Comparison of ENCODE assay signal across 14 mouse cellular contexts in the genomic region with DNA sequence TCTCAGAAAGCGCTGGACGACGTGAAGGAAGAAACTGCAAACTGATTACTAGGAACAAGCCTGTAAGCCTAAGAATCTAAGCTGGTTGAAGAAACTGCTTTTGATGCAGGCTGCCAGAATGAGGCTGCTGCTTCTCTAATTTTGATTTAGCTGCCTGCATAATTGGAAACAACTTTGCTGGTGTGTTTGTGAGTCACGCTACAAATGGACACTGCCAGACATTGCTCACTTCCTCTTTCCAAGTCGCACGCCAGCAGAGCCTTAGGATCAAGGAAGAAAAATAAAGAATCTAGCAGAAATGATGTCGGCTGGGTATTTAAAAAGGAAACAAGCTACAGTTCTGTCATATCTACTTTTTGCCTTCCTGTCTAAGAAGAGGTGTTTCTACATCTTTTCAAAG.
DNase-seq lines count a peak whose midpoint lies in the region; ATAC-seq lines count a peak whose summit lies in the region.
"Had no signal": no experiment of that assay in that cellular context is flagged by ENCODE, and none has a peak within 500 bp of the region (broad histone marks: within the 10 kb centered on the region; RNA-seq: fewer than 3 reads in every experiment).

No protein-coding gene starts in this region.

- WGBS in heart, embryonic 11.5 days (ENCODE audit: insufficient replicate concordance), result 73% methylated on average over 7 of the region's 7 CpGs
- WGBS in hindbrain, embryonic 14.5 days, result 84% methylated on average over 7 of the region's 7 CpGs

- H3K9ac ChIP-seq in heart, embryonic 11.5 days (ENCODE audit: low read depth, low read length), result no peak overlapping the region
- H3K9ac ChIP-seq in hindbrain, embryonic 14.5 days, result no peak overlapping the region
- H3K9ac ChIP-seq: embryonic facial prominence, embryonic 13.5 days had no signal

- H3K4me1 ChIP-seq in heart, embryonic 11.5 days (ENCODE audit: control insufficient read depth, insufficient read depth, low read length), result no peaks in the 10 kb centered on the region
- no peaks in the 10 kb centered on the region for H3K4me1 ChIP-seq in hindbrain, embryonic 14.5 days (replicated peaks; ENCODE audit: control insufficient read depth, insufficient read depth, low read length)
- H3K4me1 ChIP-seq: embryonic facial prominence, embryonic 13.5 days had no signal

- H3K36me3 ChIP-seq in heart, embryonic 11.5 days (ENCODE audit: control insufficient read depth, insufficient read depth, low read length), result no peaks in the 10 kb centered on the region
- H3K36me3 ChIP-seq in hindbrain, embryonic 14.5 days (replicated peaks; ENCODE audit: control insufficient read depth, insufficient read depth), result no peaks in the 10 kb centered on the region
- H3K36me3 ChIP-seq: embryonic facial prominence, embryonic 13.5 days had no signal

- no peak overlapping the region for H3K4me2 ChIP-seq in heart, embryonic 11.5 days
- no peak overlapping the region for H3K4me2 ChIP-seq in hindbrain, embryonic 14.5 days (replicated peaks)
- H3K4me2 ChIP-seq: embryonic facial prominence, embryonic 13.5 days; liver, embryonic 11.5 days had no signal

- H3K27ac ChIP-seq in heart, embryonic 11.5 days (ENCODE audit: low read depth, low read length), result no peak overlapping the region
- no peak overlapping the region for H3K27ac ChIP-seq in hindbrain, embryonic 14.5 days
- H3K27ac ChIP-seq: embryonic facial prominence, embryonic 13.5 days had no signal

- H3K4me3 ChIP-seq in heart, embryonic 11.5 days (ENCODE audit: low read depth, low read length), result no peak overlapping the region
- H3K4me3 ChIP-seq in hindbrain, embryonic 14.5 days (replicated peaks; ENCODE audit: low read length), result no peak overlapping the region
- H3K4me3 ChIP-seq: embryonic facial prominence, embryonic 13.5 days; myocyte had no signal

- H3K9me3 ChIP-seq in heart, embryonic 11.5 days (replicated peaks; ENCODE audit: control insufficient read depth, low read length), result no peaks in the 10 kb centered on the region
- no peaks in the 10 kb centered on the region for H3K9me3 ChIP-seq in hindbrain, embryonic 14.5 days (ENCODE audit: control insufficient read depth, low read length)
- H3K9me3 ChIP-seq: embryonic facial prominence, embryonic 13.5 days had no signal

- peak; percentile 4 to 18 for DNase-seq in adrenal gland, adult (ENCODE audit: inconsistent age in 2 of 2, low spot score in 1 of 2)
- DNase-seq in adrenal gland, adult 8-10 months, result no peak
- peak; percentile 8 to 9 for DNase-seq in heart, postnatal 10 days
- peak; percentile 9 for DNase-seq in right cerebral cortex, adult 18-20 months
- no peak for DNase-seq in right cerebral cortex, postnatal 14 days
- DNase-seq in hindbrain, embryonic 14.5 days (ENCODE audit: low spot score), result no peak
- DNase-seq: cerebellum, postnatal 14 days; kidney, adult 9 months had no signal

- intact Hi-C loops in heart, postnatal 10 days (cut with DNase I), result no loop called here

- H3K27me3 ChIP-seq in heart, embryonic 11.5 days (ENCODE audit: control insufficient read depth, insufficient read depth, low read length), result no peaks in the 10 kb centered on the region
- no peaks in the 10 kb centered on the region for H3K27me3 ChIP-seq in hindbrain, embryonic 14.5 days (ENCODE audit: control insufficient read depth, insufficient read depth, low read length)
- H3K27me3 ChIP-seq: embryonic facial prominence, embryonic 13.5 days had no signal

- no peak for ATAC-seq in heart, embryonic 11.5 days (replicated peaks; ENCODE audit: insufficient number of reproducible peaks, low FRiP score, low TSS enrichment)
- 0 out of 2 replicates have a peak, but pooled peaks have one; percentile 43 for ATAC-seq in megakaryocyte, adult 5-6 weeks (ENCODE audit: poor library complexity, severe bottlenecking)
- ATAC-seq in hindbrain, embryonic 14.5 days (ENCODE audit: low FRiP score), result no peak
- ATAC-seq: forebrain, embryonic 16.5 days had no signal

Comparison
In these comparisons a context has a peak if more than half of its experiments do, and no peak if none do; other contexts are left out.
1. DNase-seq: peak in adrenal gland, adult (2 of 2), heart, postnatal 10 days (2 of 2) and right cerebral cortex, adult 18-20 months (single experiment); none in adrenal gland, adult 8-10 months (single experiment), right cerebral cortex, postnatal 14 days (single experiment) and hindbrain, embryonic 14.5 days (single experiment).